Mouse (Mus musculus) heart, embryonic 16.5 days (tissue): ENCODE data around the gene Aaas. TPM values are rescaled to one million over a fixed set of nuclear protein-coding genes. Genes with fewer than 3 reads are reported as not detected.

Source experiments
- ATAC-seq: fragments of 200-750 bp; cut with Nextera tagmentation; replicated peaks from 2 replicates; pipeline ENCODE4 v1.8.0; 2017; ENCODE audit warnings: moderate number of reproducible peaks; ENCODE audit not compliant: insufficient read depth, low FRiP score; ENCODE audit errors: extremely low read depth
- H3K27ac ChIP-seq: fragments of 300-500 bp; sonication (generic); 2 replicates; pipeline ENCODE4 v1.5.1; 2014; ENCODE audit warnings: mild to moderate bottlenecking, low read length, control low read depth, moderate library complexity
- H3K27me3 ChIP-seq: fragments of 300-500 bp; sonication (generic); 2 replicates; pipeline ENCODE4 v1.6.1; 2014; ENCODE audit warnings: low read length, mixed read lengths; ENCODE audit not compliant: control insufficient read depth, insufficient read depth
- H3K36me3 ChIP-seq: fragments of 300-500 bp; sonication (generic); 2 replicates; pipeline ENCODE4 v1.6.1; 2014; ENCODE audit not compliant: control insufficient read depth, insufficient read depth
- H3K4me1 ChIP-seq: fragments of 300-500 bp; sonication (generic); 2 replicates; pipeline ENCODE4 v1.6.1; 2014; ENCODE audit warnings: low read length, mixed read lengths; ENCODE audit not compliant: control insufficient read depth, insufficient read depth
- H3K4me2 ChIP-seq: fragments of 300-500 bp; sonication (generic); 2 replicates; pipeline ENCODE4 v1.6.1; 2014; ENCODE audit warnings: low read depth, mild to moderate bottlenecking, control low read depth, low read length
- H3K4me3 ChIP-seq: fragments of 300-500 bp; sonication (generic); 2 replicates; pipeline ENCODE4 v1.5.1; 2014; ENCODE audit warnings: mild to moderate bottlenecking, control low read depth, low read length
- H3K9ac ChIP-seq: fragments of 300-500 bp; sonication (generic); 2 replicates; pipeline ENCODE4 v1.6.1; 2014; ENCODE audit warnings: low read length, control low read depth
- H3K9me3 ChIP-seq: fragments of 300-500 bp; sonication (generic); replicated peaks from 2 replicates; pipeline ENCODE4 v1.6.1; 2016; ENCODE audit warnings: low read length; ENCODE audit not compliant: control insufficient read depth
- WGBS: fragments of 180-500 bp; shearing (Covaris S2); extraction: QIAGEN DNeasy Blood & Tissue Kit; methylation state at CpG from one replicate; pipeline ENCODE4 v1.1.7; 2014; 5-methylcytosine and 5-hydroxymethylcytosine counted together
- polyA plus RNA-seq: library from polyadenylated mRNA; unstranded; fragments of >200 nt; fragmentation: Nextera tagmentation; extraction: Ambion mirVana; gene quantifications from 2 replicates; pipeline ENCODE4 v1.2.1, GENCODE M21; 2015

The Aaas gene
- polyA plus RNA-seq, 1 experiment from 2014 or later: 55.6 TPM

GRCm38 (mm10) chr15:102383671-102384070, 33.1 kb upstream of the Aaas start:
- Histone ChIP-seq H3K9ac (no peak overlapping the region), H3K4me1 (no peaks in the 10 kb centered on the region), H3K36me3 (no peaks in the 10 kb centered on the region), H3K9me3 (no peaks in the 10 kb centered on the region), H3K4me3 (no peak overlapping the region), H3K27me3 (no peaks in the 10 kb centered on the region), H3K4me2 (no peak overlapping the region), H3K27ac (no peak overlapping the region)
- no peak for ATAC-seq
- WGBS: 85% methylated on average over 6 of the region's 6 CpGs

GRCm38 (mm10) chr15:102381575-102381974, 31.0 kb upstream of the Aaas start:
- ATAC-seq: 0 out of 2 replicates have a peak, but pooled peaks have one; percentile 20
- Histone ChIP-seq H3K4me1 (peaks cover 8% of the 10 kb centered on the region), H3K27ac (no peak overlapping the region), H3K4me2 (no peak overlapping the region), H3K9ac (no peak overlapping the region), H3K36me3 (no peaks in the 10 kb centered on the region), H3K27me3 (no peaks in the 10 kb centered on the region), H3K9me3 (no peaks in the 10 kb centered on the region), H3K4me3 (no peak overlapping the region)
- WGBS: under 1% methylated on average over 7 of the region's 7 CpGs

DNA sequence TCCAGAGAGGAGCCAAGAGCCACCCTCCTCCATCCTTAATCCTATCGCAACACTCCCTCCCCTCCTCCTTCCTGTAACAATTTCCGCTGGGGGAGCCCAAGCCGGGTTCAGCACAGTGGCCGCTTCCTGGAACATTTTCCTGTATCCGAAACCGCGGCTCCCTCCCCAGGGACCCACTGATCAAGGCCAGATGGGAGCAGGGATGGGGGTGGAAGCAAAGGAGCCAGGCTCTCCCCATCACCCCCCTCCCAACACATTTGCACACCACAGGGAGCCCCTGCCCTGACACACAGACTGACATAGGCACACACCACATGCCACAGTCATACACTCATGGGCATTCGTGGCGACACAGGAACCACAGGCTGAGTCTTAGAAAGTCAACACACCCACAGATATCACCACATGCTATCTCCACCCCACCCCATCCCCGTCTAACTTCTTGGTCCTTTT, 27.3 kb upstream of the Aaas start:
- peaks cover 12% of the 10 kb centered on the region for H3K4me1 ChIP-seq
- H3K9ac ChIP-seq: peak overlapping the region; percentile 45; the same call in 1 of the 2 replicates
- 8% methylated on average over 10 of the region's 10 CpGs for WGBS
- H3K27me3 ChIP-seq: no peaks in the 10 kb centered on the region
- H3K4me2 ChIP-seq: peak overlapping the region; percentile 99
- peak; percentile 47; the same call in 1 of the 2 replicates for ATAC-seq
- H3K4me3 ChIP-seq: 0 out of 2 replicates have a peak overlapping the region, but pooled peaks have one; percentile 73
- no peaks in the 10 kb centered on the region for H3K9me3 ChIP-seq
- peak overlapping the region; percentile 68 for H3K27ac ChIP-seq
- H3K36me3 ChIP-seq: no peaks in the 10 kb centered on the region

GRCm38 (mm10) chr15:102377163-102377543, 26.6 kb upstream of the Aaas start:
- Histone ChIP-seq H3K4me3 (peak overlapping the region; percentile 73), H3K4me2 (peak overlapping the region; percentile 99), H3K9me3 (no peaks in the 10 kb centered on the region), H3K27me3 (no peaks in the 10 kb centered on the region), H3K36me3 (no peaks in the 10 kb centered on the region), H3K9ac (peak overlapping the region; percentile 82), H3K27ac (peak overlapping the region; percentile 81), H3K4me1 (peaks cover 12% of the 10 kb centered on the region)
- peak; percentile 80 for ATAC-seq
- WGBS: under 1% methylated on average over 7 of the region's 7 CpGs

DNA sequence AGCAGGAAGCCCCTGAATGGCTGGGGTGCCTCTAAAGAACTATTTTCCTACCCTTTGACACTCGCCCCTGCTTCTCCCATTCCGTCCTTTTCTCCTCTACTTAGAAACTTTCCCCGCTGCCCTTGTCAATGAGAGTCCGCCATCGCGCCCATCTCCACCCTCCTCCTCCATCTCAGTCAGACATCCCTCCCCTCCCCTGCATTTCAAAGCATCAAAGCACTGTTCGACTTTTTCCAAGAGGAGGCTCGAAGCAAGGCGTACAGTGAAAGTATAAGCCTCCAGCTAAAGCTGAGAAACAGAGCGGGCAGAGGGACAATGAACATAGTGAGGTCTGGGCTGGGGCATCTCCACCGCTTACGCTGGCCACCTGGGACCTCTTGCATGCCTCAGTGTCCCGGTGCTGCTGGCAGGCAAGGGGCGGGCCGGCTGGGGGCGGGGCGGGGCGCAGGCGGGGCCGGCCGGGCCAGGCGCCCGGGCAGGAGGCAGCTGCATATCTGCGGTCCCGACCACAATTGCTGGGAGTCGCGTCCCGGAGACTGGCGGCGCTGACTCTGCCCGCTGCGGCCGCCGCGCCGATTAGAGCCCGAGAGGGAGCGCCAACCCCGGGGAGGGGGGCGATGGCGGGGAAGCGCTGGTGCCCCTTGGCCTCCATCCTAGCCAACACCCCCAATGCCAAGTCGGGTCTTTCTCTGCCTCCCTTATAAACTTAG, 26.0 kb upstream of the Aaas start:
- Histone ChIP-seq H3K9ac (peak overlapping the region; percentile 82), H3K4me2 (peak overlapping the region; percentile 99), H3K9me3 (no peaks in the 10 kb centered on the region), H3K4me3 (peak overlapping the region; percentile 73), H3K27ac (peak overlapping the region; percentile 81), H3K27me3 (no peaks in the 10 kb centered on the region), H3K4me1 (peaks cover 12% of the 10 kb centered on the region), H3K36me3 (no peaks in the 10 kb centered on the region)
- peak; percentile 87 for ATAC-seq
- 1% methylated on average over 43 of the region's 43 CpGs for WGBS

DNA sequence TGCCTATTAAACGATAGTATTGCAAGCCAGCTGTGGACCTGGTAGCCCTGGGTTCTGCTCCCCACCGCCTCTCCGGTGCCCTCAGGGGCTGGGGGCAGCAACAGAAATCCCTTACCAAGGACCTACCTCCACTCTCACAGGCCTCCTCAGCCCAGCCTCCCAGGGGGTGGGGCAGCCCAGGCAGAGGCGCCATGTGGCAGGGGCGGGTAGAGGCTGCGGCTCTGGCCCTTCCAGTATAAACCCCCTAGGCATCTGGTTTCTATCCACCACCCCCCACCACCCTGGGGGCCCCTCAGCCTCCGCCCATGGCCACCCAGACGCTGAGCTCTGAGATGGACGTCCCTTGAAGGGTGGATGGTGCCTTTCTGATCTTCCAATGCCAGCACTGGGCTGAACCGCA, 20.2 kb upstream of the Aaas start:
- no peak for ATAC-seq
- Histone ChIP-seq H3K4me2 (peak overlapping the region; percentile 20), H3K27ac (no peak overlapping the region), H3K4me3 (no peak overlapping the region), H3K4me1 (peaks cover 6% of the 10 kb centered on the region), H3K36me3 (no peaks in the 10 kb centered on the region), H3K9me3 (no peaks in the 10 kb centered on the region), H3K9ac (peak overlapping the region; percentile 6; the same call in 1 of the 2 replicates), H3K27me3 (peaks cover 17% of the 10 kb centered on the region)
- WGBS: 10% methylated on average over 10 of the region's 10 CpGs

- no peak overlapping the region for H3K4me3 ChIP-seq
- peak overlapping the region; percentile 7; the same call in 1 of the 2 replicates for H3K4me2 ChIP-seq
- no peaks in the 10 kb centered on the region for H3K9me3 ChIP-seq
- no peaks in the 10 kb centered on the region for H3K36me3 ChIP-seq
- ATAC-seq: no peak
- peaks cover 6% of the 10 kb centered on the region for H3K4me1 ChIP-seq
- WGBS: 20% methylated on average over 13 of the region's 13 CpGs
- no peak overlapping the region for H3K27ac ChIP-seq
- H3K27me3 ChIP-seq: peaks cover 21% of the 10 kb centered on the region
- H3K9ac ChIP-seq: no peak overlapping the region
These were observed 19.4 kb upstream of the Aaas start for GRCm38 (mm10) chr15:102369972-102370371.

- H3K36me3 ChIP-seq: no peaks in the 10 kb centered on the region
- 9% methylated on average over 15 of the region's 15 CpGs for WGBS
- H3K4me1 ChIP-seq: peaks cover 14% of the 10 kb centered on the region
- H3K27ac ChIP-seq: no peak within 1 kb of the TSS
- ATAC-seq: no peak
- H3K4me3 ChIP-seq: peak within 1 kb of the TSS; percentile 28
- peak within 1 kb of the TSS; percentile 46 for H3K4me2 ChIP-seq
- H3K9me3 ChIP-seq: no peaks in the 10 kb centered on the region
- H3K9ac ChIP-seq: peak within 1 kb of the TSS; percentile 41; the same call in 1 of the 2 replicates
- H3K27me3 ChIP-seq: peaks cover 25% of the 10 kb centered on the region
These were observed 16.3 kb upstream of the Aaas start, which contains the start of gene Sp7 for GRCm38 (mm10) chr15:102366733-102367344. Gene Sp7, minus strand, starts transcription at chr15:102367182.

GRCm38 (mm10) chr15:102366238-102366637, 15.7 kb upstream of the Aaas start:
- no peak for ATAC-seq

More at GRCm38 (mm10) chr15:102366238-102366637, 15.7 kb upstream of the Aaas start:
- Histone ChIP-seq H3K4me1 (peaks cover 14% of the 10 kb centered on the region), H3K27me3 (peaks cover 25% of the 10 kb centered on the region), H3K9ac (peak overlapping the region; percentile 41; the same call in 1 of the 2 replicates), H3K9me3 (no peaks in the 10 kb centered on the region), H3K4me3 (peak overlapping the region; percentile 28), H3K4me2 (peak overlapping the region; percentile 46), H3K36me3 (no peaks in the 10 kb centered on the region), H3K27ac (no peak overlapping the region)
- WGBS: 18% methylated on average over 7 of the region's 7 CpGs
